Mouse (Mus musculus) C2C12 (cell line): Measurements from ENCODE around the gene Cel.

Source experiments
- CEBPB ChIP-seq: IDR thresholded peaks from one replicate; pipeline ENCODE4 v1.6.1; 2011; ENCODE audit warnings: low read depth, mild to moderate bottlenecking, control low read depth, moderate library complexity
- CTCF ChIP-seq: IDR thresholded peaks from one replicate; pipeline ENCODE4 v1.5.1; 2011; ENCODE audit not compliant: control insufficient read depth, insufficient read depth, insufficient read length
- MYOD1 ChIP-seq: IDR thresholded peaks from one replicate; pipeline ENCODE4 v1.6.1; 2011; ENCODE audit warnings: low read depth; ENCODE audit not compliant: control insufficient read depth, insufficient read length

DNA sequence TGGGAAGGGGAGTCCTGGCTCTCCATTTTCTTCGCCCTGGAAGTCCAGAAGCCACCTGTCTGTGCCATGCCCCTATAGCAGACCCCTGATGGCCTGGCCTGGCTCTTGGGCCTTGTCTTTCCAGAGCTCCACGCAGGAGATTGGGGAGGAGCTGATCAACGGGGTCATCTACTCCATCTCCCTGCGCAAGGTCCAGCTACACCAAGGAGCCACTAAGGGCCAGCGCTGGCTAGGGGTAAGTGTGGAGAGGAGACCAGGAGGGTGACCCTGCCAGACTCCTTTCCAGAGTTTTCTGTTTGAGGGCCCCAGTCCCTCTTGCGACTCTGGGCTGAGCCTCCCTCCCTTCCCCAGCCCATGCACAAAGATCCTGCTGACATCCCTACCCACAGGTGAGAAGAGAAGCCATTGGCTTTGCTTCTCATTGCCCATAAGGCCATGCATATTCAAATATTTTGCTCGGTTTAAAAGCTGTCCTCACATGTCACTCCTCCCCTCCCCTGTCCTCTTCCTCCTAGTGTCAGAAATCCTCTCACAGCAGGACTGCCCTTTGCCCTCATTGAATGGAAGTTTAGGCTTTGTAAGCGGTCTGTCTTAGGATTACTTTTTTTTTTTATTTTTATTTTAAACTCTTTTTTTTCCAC lies 22.5 kb downstream of the Cel start:
- TF ChIP-seq CTCF (no peak), MYOD1 (no peak), CEBPB (no peak)
